Mouse (Mus musculus) myocyte (in vitro differentiated cells): ENCODE data around the gene Banp. TPM values are rescaled to one million over a fixed set of nuclear protein-coding genes. Genes with fewer than 3 reads are reported as not detected.

Experiments
- H3K27me3 ChIP-seq: one replicate; pipeline ENCODE4 v1.6.1; 2011; ENCODE audit not compliant: control insufficient read depth, insufficient read depth, insufficient read length
- H3K36me3 ChIP-seq: one replicate; pipeline ENCODE4 v1.6.1; 2011; ENCODE audit not compliant: control insufficient read depth, insufficient read depth
- H3K4me2 ChIP-seq: one replicate; pipeline ENCODE4 v1.6.1; 2011; ENCODE audit warnings: low read depth, control low read depth
- H3K4me3 ChIP-seq: one replicate; pipeline ENCODE4 v1.5.1; 2011; ENCODE audit warnings: mild to moderate bottlenecking, control low read depth, moderate library complexity
- H3K79me2 ChIP-seq: one replicate; pipeline ENCODE4 v1.6.1; 2011; ENCODE audit not compliant: control insufficient read depth, insufficient read depth
- H3ac ChIP-seq: one replicate; pipeline ENCODE4 v1.6.1; 2011; ENCODE audit not compliant: control insufficient read depth, insufficient read length
- CEBPB ChIP-seq: IDR thresholded peaks from 2 replicates; pipeline ENCODE4 v1.6.1; 2011; ENCODE audit warnings: mild to moderate bottlenecking, moderate library complexity; ENCODE audit not compliant: poor library complexity, insufficient read depth, severe bottlenecking
- E2F4 ChIP-seq: IDR thresholded peaks from one replicate; pipeline ENCODE4 v1.6.1; 2011; ENCODE audit warnings: mild to moderate bottlenecking, control low read depth, moderate library complexity; ENCODE audit not compliant: insufficient read depth
- MAX ChIP-seq: IDR thresholded peaks from one replicate; pipeline ENCODE4 v1.6.1; 2011; ENCODE audit warnings: low read depth, mild to moderate bottlenecking, control low read depth
- MYOD1 ChIP-seq, 3 experiments: IDR thresholded peaks; one replicate each; pipeline ENCODE4 v1.6.1; 2011; ENCODE audit warnings: control low read depth in 2 of 3, low read depth in 2 of 3, mild to moderate bottlenecking in 2 of 3, moderate library complexity in 1 of 3; ENCODE audit not compliant: insufficient read length in 2 of 3, control insufficient read depth in 1 of 3
- MYOG ChIP-seq, 3 experiments: IDR thresholded peaks; one replicate each; pipeline ENCODE4 v1.6.1; 2011; ENCODE audit warnings: control low read depth in 2 of 3, low read depth in 2 of 3, mild to moderate bottlenecking in 2 of 3; ENCODE audit not compliant: insufficient read length in 2 of 3, control insufficient read depth in 1 of 3, insufficient read depth in 1 of 3
- POLR2A ChIP-seq: IDR thresholded peaks from one replicate; pipeline ENCODE4 v1.6.1; 2011; ENCODE audit warnings: low read depth, mild to moderate bottlenecking, control low read depth, moderate library complexity; ENCODE audit not compliant: insufficient read length
- USF1 ChIP-seq: IDR thresholded peaks from one replicate; pipeline ENCODE4 v1.6.1; 2011; ENCODE audit warnings: low read depth, mild to moderate bottlenecking, control low read depth, moderate library complexity
- polyA plus RNA-seq: library from polyadenylated mRNA; unstranded; fragments of >200 nt; fragmentation: generic; extraction: Trizol; gene quantifications from one replicate; pipeline ENCODE4 v1.2.1, GENCODE M21; 2012; ENCODE audit warnings: missing spikeins

Gene Banp
- polyA plus RNA-seq, 1 experiment: 30.3 TPM

DNA sequence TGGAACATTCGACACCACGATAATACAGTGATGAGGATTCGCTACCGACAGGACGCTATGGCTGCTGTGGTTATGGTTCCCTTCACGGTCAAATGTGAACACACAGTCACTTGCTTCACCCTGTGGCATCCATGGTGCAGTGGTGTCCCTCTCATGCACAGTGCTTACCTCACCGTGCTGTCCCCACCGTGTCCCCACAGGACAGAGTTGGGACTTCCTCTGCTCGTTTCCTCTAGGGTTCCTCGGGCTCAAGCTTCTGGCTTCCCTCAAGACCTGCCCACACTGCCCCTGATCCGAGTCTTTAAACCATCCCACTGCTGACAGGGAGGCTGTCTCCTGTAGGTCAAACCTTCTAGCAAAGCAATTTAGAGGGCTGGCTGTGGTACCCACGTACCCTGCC, 128.8 kb downstream of the Banp start:
- TF ChIP-seq MYOD1 (IDR thresholded peaks at IDR 0.05; ENCODE audit: control insufficient read depth in 1 of 3, insufficient read length in 2 of 3, low read depth in 2 of 3) (no peak), E2F4 (no peak), MAX (no peak), POLR2A (no peak), USF1 (no peak), MYOG (IDR thresholded peaks at IDR 0.05; ENCODE audit: control insufficient read depth in 1 of 3, insufficient read depth in 1 of 3, insufficient read length in 2 of 3, low read depth in 2 of 3) (no peak), CEBPB (no peak)
- Histone ChIP-seq H3K4me2 (no peak overlapping the region), H3K27me3 (no peaks in the 10 kb centered on the region), H3K79me2 (no peaks in the 10 kb centered on the region), H3K4me3 (no peak overlapping the region), H3ac (no peak overlapping the region), H3K36me3 (no peaks in the 10 kb centered on the region)

Other genes starting within 250 kb of the Banp start
- gene Jph3, start 220.1 kb upstream of the Banp start, polyA plus RNA-seq: not detected
- 31.4 TPM for gene Klhdc4, start 120.2 kb upstream of the Banp start, polyA plus RNA-seq
- 612 TPM for gene Slc7a5, start 42.1 kb upstream of the Banp start, polyA plus RNA-seq
- gene Car5a, start 4.8 kb upstream of the Banp start, polyA plus RNA-seq: not detected